Mouse (Mus musculus): ENCODE measurements around the gene Rgl3.

DNA sequence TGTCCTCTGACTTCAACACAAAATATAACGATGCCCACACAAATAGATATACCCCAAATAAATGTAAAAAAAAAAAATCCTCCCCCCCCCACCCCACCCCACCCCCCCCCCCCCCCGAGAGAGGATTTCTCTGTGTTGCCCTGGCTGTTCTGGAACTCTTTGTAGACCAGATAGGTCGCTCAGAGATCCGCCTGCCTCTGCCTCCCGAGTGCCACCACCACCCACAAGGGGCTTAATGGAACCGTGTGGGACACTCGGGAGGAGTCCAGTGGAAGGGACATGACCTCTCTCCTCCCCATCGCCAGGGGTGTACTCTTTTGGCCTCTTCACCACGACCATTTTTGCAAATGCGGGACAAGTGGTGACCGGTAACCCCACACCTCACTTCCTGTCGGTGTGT lies 46.2 kb downstream of the Rgl3 start:
- TF ChIP-seq CTCF (IDR thresholded peaks at IDR 0.05; ENCODE audit: low read depth, low read length) (no peak), POLR2A (IDR thresholded peaks at IDR 0.05; ENCODE audit: extremely low read depth, insufficient read depth, low read length) (no peak)
